Mouse (Mus musculus) kidney, postnatal 4 days (tissue): ENCODE measurements around the gene Lce1i.
"Not testable (repeated sequence)": the region's sequence is repeated elsewhere in the genome, so short reads cannot be mapped to it uniquely, and the experiment has no call there.

ENCODE experiments used
- DNase-seq, 2 experiments: peaks; one replicate each; pipeline ENCODE4 v3.0.0; 2021; ENCODE audit warnings: mixed read lengths in 2 of 2

Lce1i gene

DNA sequence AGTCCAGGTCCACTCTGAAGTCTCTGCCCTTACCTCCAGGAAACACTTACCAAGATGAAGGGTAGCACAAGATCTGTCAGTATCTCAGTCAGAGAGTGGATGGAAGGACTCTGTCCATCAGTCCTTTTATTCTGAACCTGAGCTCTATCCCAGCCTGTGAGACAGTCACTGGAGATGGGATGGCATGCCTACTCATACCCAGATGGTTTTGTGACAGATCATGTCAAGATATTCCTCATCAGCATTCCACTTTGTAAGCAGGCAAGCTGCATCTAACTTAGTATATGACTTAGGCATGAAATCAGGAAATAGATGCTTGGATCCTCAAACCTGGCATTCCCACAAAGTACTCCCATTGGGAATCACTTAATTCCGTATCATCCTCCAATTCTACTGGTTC lies at the start of gene Lce1i:
Lce1i (minus strand) TSS at position 101 of the 400 bp plus-strand sequence.
- no peak for DNase-seq

DNA sequence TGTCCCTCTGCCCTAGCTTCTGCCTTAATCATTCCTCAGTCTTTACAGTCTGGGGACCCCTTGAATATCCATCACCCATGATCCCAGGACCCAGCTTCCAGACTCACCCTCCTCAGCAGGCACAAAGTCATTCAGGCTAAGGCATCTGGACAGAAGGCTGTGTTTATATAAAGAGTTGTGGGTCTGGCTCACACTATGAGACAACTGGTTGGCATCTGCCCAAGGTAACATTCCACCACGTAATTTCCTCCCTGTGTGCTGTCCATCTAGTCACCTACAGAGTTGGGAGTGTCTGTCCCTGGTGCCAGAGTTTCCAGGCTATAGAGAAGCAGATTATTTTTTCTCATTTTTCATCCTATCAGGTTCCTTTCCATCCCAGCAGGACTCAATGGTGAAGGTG lies 48.4 kb upstream of the Lce1i start, which contains the start of gene Kprp:
Kprp (minus strand) TSS at position 140 of the 400 bp plus-strand sequence.
- no peak for DNase-seq

DNA sequence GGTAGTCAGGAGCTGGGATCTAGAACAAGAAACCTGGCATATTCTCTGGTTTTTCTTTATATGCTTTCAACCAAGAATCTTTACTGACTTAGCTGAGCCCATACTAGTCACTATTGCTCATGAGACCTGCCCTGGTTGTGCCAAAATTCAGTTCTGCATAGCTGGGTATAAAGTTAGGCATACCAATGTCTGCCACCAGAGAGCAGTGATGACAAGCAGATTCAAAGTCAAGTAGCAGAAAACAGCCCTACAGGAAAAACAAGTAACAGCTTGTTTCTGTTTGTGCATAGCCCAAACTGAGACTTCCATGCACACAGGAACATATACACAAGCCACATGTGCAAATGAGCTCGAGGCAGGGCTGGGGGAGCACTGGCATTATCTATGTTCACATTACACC lies 47.1 kb upstream of the Lce1i start:
- peak in 1 of 2 experiments; percentile 1 for DNase-seq

DNA sequence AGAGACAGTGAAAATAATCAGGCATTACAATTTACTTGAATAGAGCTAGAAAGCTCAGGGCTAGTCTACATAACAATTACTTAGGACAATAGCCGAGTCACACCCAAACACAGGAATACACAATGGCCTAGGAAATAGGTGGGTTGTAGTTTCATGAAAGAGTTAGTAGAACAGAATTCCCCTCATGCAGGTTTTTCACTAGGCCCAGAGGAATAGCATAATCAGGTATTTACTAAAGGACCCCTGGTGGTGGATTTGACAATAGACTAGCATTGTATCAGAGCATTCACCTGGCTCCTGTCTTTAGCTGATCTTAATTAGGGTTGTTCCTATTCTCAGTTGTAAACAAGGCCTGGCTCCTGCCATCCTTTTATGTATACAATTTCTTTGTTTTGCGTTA lies 37.3 kb upstream of the Lce1i start:
- not testable (repeated sequence) for DNase-seq

DNA sequence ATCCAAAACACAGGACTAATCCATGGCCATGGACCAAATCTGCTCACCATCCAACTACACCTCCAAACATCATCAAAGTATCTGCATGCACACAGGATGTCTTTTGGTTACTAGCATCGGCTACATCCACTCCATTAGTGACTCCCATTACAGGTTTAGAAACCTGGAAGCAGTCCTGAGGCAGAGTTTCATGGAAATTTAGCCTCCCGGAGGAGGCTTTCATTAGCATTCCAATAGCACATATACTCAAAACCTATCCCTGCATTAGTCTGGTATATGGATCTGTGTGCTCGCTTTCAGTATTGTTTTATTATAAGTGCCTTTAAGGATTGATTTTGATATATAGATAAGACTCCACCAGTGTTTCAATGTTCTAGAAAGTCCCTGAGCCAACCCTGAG lies 36.9 kb upstream of the Lce1i start:
- no peak for DNase-seq

DNA sequence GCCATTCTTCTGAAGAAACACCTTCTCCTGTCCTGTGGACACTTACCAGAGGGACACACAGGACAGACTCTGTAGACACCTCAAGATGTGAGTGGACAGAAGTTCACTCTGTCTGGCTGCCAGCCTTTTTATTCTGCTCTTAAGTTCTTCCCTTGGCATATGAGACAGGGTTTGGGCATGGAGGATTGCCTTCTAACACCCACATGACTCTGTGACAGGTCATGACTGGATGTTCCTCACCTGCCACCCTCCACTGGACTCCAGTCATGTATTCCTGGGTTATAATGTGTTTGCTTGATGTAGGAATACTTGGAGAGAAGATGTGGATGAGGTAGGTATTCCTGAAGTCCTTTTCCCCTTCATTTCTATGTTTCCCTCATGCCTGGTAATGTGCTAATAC lies 29.1 kb upstream of the Lce1i start, which contains the start of gene Lce1k:
Lce1k (minus strand) TSS at position 101 of the 400 bp plus-strand sequence.
- DNase-seq, result no peak

DNA sequence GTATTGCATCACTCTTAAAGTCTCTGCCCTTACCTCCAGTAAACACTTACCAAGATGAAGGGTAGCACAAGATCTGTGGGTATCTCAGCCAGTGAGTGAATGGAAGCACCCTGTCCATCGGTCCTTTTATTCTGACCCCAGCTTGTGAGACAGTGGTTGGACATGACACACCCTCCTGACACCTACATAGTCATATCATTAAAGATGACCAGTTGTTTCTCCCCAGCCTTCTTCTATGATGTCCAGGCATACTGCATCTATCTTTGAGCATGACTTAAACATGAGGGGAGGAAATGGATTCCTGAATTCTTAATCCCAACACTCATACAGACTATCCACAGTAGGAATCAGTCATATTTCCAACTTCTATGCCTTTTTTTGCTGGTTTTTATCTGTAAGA lies 11.7 kb upstream of the Lce1i start, which contains the start of gene Lce1j:
Lce1j (minus strand) TSS at position 101 of the 400 bp plus-strand sequence.
- DNase-seq, result no peak

DNA sequence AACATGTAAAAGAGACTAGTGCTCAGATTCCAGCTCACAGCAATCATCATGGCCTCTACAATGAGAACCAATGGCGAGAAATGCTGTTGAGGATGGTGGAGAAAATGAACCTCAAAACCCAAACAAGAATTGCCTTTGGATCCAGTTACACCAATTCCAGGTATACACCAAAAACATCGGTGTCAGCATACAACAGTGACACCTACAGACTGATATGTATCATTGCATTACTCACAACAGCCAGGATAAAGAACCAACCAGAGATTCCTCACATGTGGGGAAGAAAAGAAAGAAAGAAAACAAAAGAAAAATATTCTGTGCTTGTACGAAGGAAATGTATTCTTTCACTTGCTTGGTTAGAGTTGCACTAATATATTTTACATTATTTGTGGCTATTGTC lies 7.1 kb downstream of the Lce1i start:
- DNase-seq, result no peak

DNA sequence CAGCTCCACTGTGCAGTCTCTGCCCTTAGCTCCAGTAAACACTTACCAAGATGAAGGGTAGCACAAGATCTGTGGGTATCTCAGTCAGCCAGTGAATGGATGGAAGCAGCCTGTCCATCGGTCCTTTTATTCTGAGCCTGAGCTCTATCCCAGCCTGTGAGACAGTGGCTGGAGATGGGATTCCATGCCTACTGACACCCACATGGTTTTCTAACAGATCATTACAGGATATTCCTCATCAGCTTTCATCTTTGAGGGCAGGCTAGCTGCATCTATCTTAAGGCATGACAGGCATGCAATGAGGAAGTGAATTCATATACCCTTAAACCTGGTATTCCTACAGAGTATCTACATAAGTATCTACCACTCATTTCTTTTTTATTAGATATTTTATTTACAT lies 13.7 kb downstream of the Lce1i start, which contains the start of gene Lce1h:
Lce1h (minus strand) TSS at position 101 of the 400 bp plus-strand sequence.
- DNase-seq, result no peak

DNA sequence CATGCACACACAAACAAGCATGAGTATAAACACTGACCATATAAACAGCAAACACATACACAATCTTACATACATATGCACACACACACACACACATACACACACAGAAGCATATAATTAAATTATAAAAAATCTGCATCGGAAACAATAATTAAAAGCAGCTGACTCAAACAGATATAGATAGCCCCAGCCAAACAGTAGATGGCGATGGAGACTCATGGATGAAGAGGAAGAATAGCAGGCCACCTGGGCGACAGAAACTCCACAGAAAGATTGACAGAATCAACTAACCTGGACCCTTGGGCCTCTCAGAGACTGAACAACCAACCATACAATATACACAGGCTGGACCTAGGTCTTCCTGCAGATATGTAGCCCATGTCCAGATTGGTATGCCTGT lies 25.5 kb downstream of the Lce1i start:
- no peak for DNase-seq

DNA sequence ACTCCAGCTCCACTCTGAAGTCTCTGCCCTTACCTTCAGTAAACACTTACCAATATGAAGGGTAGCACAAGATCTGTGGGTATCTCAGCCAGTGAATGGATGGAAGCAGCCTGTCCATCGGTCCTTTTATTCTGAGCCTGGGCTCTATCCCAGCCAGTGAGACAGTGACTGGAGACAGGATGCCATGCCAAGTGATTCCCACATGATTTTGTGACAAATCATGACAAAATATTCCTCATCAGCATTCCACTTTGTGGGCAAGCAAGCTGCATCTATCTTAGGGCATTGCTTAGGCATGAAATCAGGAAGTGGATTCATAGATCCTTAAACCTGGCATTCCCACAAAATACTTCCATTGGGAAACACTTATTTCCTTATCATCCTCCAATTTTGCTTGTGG lies 26.5 kb downstream of the Lce1i start, which contains the start of gene Lce1g:
Lce1g (minus strand) TSS at position 101 of the 400 bp plus-strand sequence.
- no peak for DNase-seq

DNA sequence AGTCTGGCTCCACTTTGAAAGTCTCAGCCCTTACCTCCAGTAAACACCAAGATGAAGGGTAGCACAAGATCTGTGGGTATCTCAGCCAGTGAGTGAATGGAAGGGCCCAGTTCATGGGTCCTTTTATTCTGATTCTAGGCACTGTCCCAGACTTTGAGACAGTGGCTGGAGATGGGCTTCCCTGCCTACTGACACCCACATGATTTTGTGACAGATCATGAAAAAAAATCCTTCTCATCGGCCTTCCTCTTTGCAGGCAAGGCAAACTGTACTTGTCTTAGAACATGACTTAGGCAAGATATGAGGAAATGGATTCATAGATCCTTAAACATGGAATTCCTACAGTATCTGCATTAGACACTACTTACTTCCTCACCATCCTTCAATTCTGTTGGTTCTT lies 39.7 kb downstream of the Lce1i start, which contains the start of gene Gm38119:
Gm38119 (minus strand) TSS at position 101 of the 400 bp plus-strand sequence.
- DNase-seq, result no peak
